Mouse (Mus musculus) lung, adult 2 months (tissue): ENCODE results near the gene Prkce.

Experiments
- CTCF ChIP-seq: fragments of 200-500 bp; IDR thresholded peaks from 2 replicates; pipeline ENCODE4 v1.5.1; 2011; ENCODE audit warnings: mild to moderate bottlenecking, low read length, control low read depth; ENCODE audit not compliant: insufficient read depth
- POLR2A ChIP-seq: fragments of 200-500 bp; IDR thresholded peaks from 2 replicates; pipeline ENCODE4 v1.6.1; 2011; ENCODE audit warnings: low read depth, mild to moderate bottlenecking, control low read depth, low read length, borderline replicate concordance; ENCODE audit errors: extremely low read depth

GRCm38 (mm10) chr17:86404795-86405501, 237.4 kb downstream of the Prkce start:
- TF ChIP-seq CTCF (no peak), POLR2A (no peak)
